Mouse (Mus musculus): ENCODE data around the gene Olfr61.

DNA sequence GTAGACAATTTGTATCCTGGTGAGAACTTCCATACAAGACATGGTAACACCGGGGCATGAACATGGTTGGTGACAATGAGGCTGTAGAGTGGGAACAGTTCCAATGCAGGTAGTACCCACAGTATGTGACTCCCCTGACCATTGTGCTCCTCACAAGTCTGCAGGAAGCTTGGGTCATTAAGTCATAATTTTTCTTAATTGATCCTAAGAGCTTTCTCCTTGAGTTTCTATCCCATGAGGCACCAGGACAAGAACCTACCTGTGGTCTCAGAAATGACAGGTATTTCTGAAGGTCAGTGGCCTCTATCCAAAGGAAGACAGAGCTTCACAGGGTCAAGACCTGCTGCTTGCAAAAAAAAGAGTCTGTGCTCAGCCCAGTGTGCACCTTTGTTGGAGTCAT is 52.9 kb downstream of the Olfr61 start, which contains the start of gene Olfr45:
- TF ChIP-seq POLR2A (IDR thresholded peaks at IDR 0.05; ENCODE audit: extremely low read depth, insufficient read depth, low read length) = no peak
- TF ChIP-seq CTCF (IDR thresholded peaks at IDR 0.05; ENCODE audit: low read depth, low read length) = no peak
